Comparison of ENCODE assay signal across 10 mouse cellular contexts in the genomic region with DNA sequence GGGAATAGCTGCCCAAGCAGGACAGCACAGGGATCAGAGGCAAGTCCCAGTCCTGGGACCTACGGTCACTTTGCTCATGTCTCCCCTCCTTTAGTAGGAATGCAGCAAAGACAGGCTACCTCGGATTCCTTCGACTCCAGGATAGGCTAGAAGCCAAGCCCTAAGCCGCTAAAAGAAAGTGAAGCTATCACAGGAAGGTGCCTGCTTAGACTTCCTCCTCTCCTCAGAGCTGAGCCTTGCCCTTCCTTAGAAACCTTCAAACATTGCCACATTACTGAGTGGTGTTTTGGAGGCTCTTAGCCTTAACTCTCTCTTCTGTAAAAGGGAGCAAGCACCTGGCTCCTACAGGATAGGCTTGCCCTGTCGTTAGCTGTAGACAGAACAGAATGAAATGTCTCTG. TPM values are rescaled to one million over a fixed set of nuclear protein-coding genes. Genes with fewer than 3 reads are reported as not detected.
DNase-seq lines count a peak whose midpoint lies in the region; ATAC-seq lines count a peak whose summit lies in the region.
"Had no signal": no experiment of that assay in that cellular context is flagged by ENCODE, and none has a peak within 500 bp of the region (broad histone marks: within the 10 kb centered on the region; RNA-seq: fewer than 3 reads in every experiment).

No protein-coding gene starts in this region.

- peaks cover 58% of the 10 kb centered on the region for H3K4me1 ChIP-seq in heart, embryonic 15.5 days (replicated peaks)
- H3K4me1 ChIP-seq in embryonic facial prominence, embryonic 14.5 days (ENCODE audit: control insufficient read depth, insufficient read depth, low read length): peaks cover 24% of the 10 kb centered on the region
- H3K4me1 ChIP-seq in intestine, embryonic 15.5 days (replicated peaks): peaks cover 39% of the 10 kb centered on the region
- H3K4me1 ChIP-seq in midbrain, embryonic 14.5 days (ENCODE audit: control insufficient read depth, insufficient read depth, low read length): peaks cover 31% of the 10 kb centered on the region

- no peaks in the 10 kb centered on the region for H3K9me3 ChIP-seq in heart, embryonic 15.5 days (replicated peaks)
- no peaks in the 10 kb centered on the region for H3K9me3 ChIP-seq in embryonic facial prominence, embryonic 14.5 days (ENCODE audit: control insufficient read depth, low read length)
- no peaks in the 10 kb centered on the region for H3K9me3 ChIP-seq in intestine, embryonic 15.5 days
- no peaks in the 10 kb centered on the region for H3K9me3 ChIP-seq in midbrain, embryonic 14.5 days (ENCODE audit: control insufficient read depth, low read length)

- 26% methylated on average over 5 of the region's 5 CpGs for WGBS in heart, embryonic 15.5 days
- 36% methylated on average over 5 of the region's 5 CpGs for WGBS in embryonic facial prominence, embryonic 14.5 days
- 29% methylated on average over 5 of the region's 5 CpGs for WGBS in intestine, embryonic 15.5 days
- 41% methylated on average over 5 of the region's 5 CpGs for WGBS in midbrain, embryonic 14.5 days

- H3K4me2 ChIP-seq in heart, embryonic 15.5 days: peak overlapping the region; percentile 22
- H3K4me2 ChIP-seq in embryonic facial prominence, embryonic 14.5 days (ENCODE audit: low read depth, low read length): no peak overlapping the region
- H3K4me2 ChIP-seq in intestine, embryonic 15.5 days (replicated peaks): peak overlapping the region; percentile 36
- peak overlapping the region; percentile 27 for H3K4me2 ChIP-seq in midbrain, embryonic 14.5 days (ENCODE audit: low read length)

- no peak for DNase-seq in heart, adult 8-10 months (ENCODE audit: low spot score)
- no peak for DNase-seq in embryonic facial prominence, embryonic 14.5 days (ENCODE audit: low spot score)
- no peak for DNase-seq in midbrain, embryonic 14.5 days
- DNase-seq in cerebellum, adult 8-10 months: no peak
- DNase-seq in right cerebral cortex, adult 2 months (ENCODE audit: low spot score in 2 of 2): no peak
- DNase-seq: cerebellum, adult 2 months; left cerebral cortex, postnatal 4 days had no signal

- no peak overlapping the region for H3K9ac ChIP-seq in heart, embryonic 15.5 days
- H3K9ac ChIP-seq in embryonic facial prominence, embryonic 14.5 days (ENCODE audit: low read depth, low read length): peak overlapping the region; percentile 34; the same call in 1 of the 2 replicates
- 0 out of 2 replicates have a peak overlapping the region, but pooled peaks have one; percentile 10 for H3K9ac ChIP-seq in intestine, embryonic 15.5 days
- peak overlapping the region; percentile 20; the same call in 1 of the 2 replicates for H3K9ac ChIP-seq in midbrain, embryonic 14.5 days (replicated peaks; ENCODE audit: low read length)

- H3K4me3 ChIP-seq in heart, embryonic 15.5 days: no peak overlapping the region
- no peak overlapping the region for H3K4me3 ChIP-seq in embryonic facial prominence, embryonic 14.5 days (ENCODE audit: low read depth, low read length)
- no peak overlapping the region for H3K4me3 ChIP-seq in intestine, embryonic 15.5 days (replicated peaks)
- no peak overlapping the region for H3K4me3 ChIP-seq in midbrain, embryonic 14.5 days (replicated peaks; ENCODE audit: low read depth, low read length)

- H3K27me3 ChIP-seq in heart, embryonic 15.5 days: peaks cover 12% of the 10 kb centered on the region; the same call in 1 of the 2 replicates
- H3K27me3 ChIP-seq in embryonic facial prominence, embryonic 14.5 days (replicated peaks; ENCODE audit: control insufficient read depth, insufficient read depth, low read length): peaks cover 14% of the 10 kb centered on the region
- H3K27me3 ChIP-seq in intestine, embryonic 15.5 days (replicated peaks): no peaks in the 10 kb centered on the region; the same call in 1 of the 2 replicates
- H3K27me3 ChIP-seq in midbrain, embryonic 14.5 days (ENCODE audit: control insufficient read depth, insufficient read depth, low read length): no peaks in the 10 kb centered on the region

- no peak for ATAC-seq in heart, embryonic 15.5 days (replicated peaks; ENCODE audit: insufficient number of reproducible peaks, insufficient read depth, low FRiP score, low read depth)
- no peak for ATAC-seq in embryonic facial prominence, embryonic 14.5 days (ENCODE audit: low read depth)
- ATAC-seq in intestine, embryonic 15.5 days: no peak
- no peak for ATAC-seq in midbrain, embryonic 14.5 days (ENCODE audit: low FRiP score, low TSS enrichment)
- no peak for ATAC-seq in megakaryocyte-erythroid progenitor cell, adult 5-6 weeks (replicated peaks; ENCODE audit: low FRiP score, low TSS enrichment, poor library complexity, severe bottlenecking)

- H3K36me3 ChIP-seq in heart, embryonic 15.5 days: no peaks in the 10 kb centered on the region
- H3K36me3 ChIP-seq in embryonic facial prominence, embryonic 14.5 days (ENCODE audit: control insufficient read depth, insufficient read depth, low read length): peaks cover 29% of the 10 kb centered on the region
- H3K36me3 ChIP-seq in intestine, embryonic 15.5 days: no peaks in the 10 kb centered on the region
- peaks cover 8% of the 10 kb centered on the region; the same call in 1 of the 2 replicates for H3K36me3 ChIP-seq in midbrain, embryonic 14.5 days (ENCODE audit: control insufficient read depth, insufficient read depth, low read length)

- H3K27ac ChIP-seq in heart, embryonic 15.5 days: peak overlapping the region; percentile 34; the same call in 1 of the 2 replicates
- peak overlapping the region; percentile 30 for H3K27ac ChIP-seq in embryonic facial prominence, embryonic 14.5 days (replicated peaks; ENCODE audit: low read depth, low read length)
- no peak overlapping the region for H3K27ac ChIP-seq in intestine, embryonic 15.5 days
- 0 out of 2 replicates have a peak overlapping the region, but pooled peaks have one; percentile 8 for H3K27ac ChIP-seq in midbrain, embryonic 14.5 days (replicated peaks; ENCODE audit: low read depth, low read length)

RNA-seq across cellular contexts. Expression of gene Tppp3, which starts 3.4 kb away (rescaled TPM):
- polyA plus RNA-seq in heart, embryonic 15.5 days (2015; fragmentation: Nextera tagmentation; extraction: Ambion mirVana): 27.5 and 39.8 TPM in 2 replicates
- total RNA-seq in heart, adult 8-10 months (2022): 10 to 100 TPM; 25.8 to 42.5 (median 34.9) TPM
- polyA plus RNA-seq in embryonic facial prominence, embryonic 14.5 days (2014; fragmentation: Nextera tagmentation; extraction: Ambion mirVana): 186 and 243 TPM in 2 replicates
- polyA plus RNA-seq in intestine, embryonic 15.5 days (2015; fragmentation: Nextera tagmentation; extraction: Ambion mirVana): 38.1 and 39.3 TPM in 2 replicates
- 91.3 and 108 TPM in 2 replicates for polyA plus RNA-seq in midbrain, embryonic 14.5 days (2014; fragmentation: Nextera tagmentation; extraction: Ambion mirVana)
- 0.45 and 1.4 TPM in 2 replicates for total RNA-seq in megakaryocyte-erythroid progenitor cell, adult 5-6 weeks (2014; fragmentation: Nextera tagmentation)
- 1.3 TPM in 1 of 2 replicates, not detected in the other for total RNA-seq in megakaryocyte-erythroid progenitor cell, adult 5-6 weeks (2017)

RNA-seq across cellular contexts. Expression of gene Zdhhc1, which starts 22.0 kb away (rescaled TPM):
- 23.2 and 30.7 TPM in 2 replicates for polyA plus RNA-seq in heart, embryonic 15.5 days (2015; fragmentation: Nextera tagmentation; extraction: Ambion mirVana)
- total RNA-seq in heart, adult 8-10 months (2022): 10 to 100 TPM; 13.0 to 15.3 (median 13.5) TPM
- polyA plus RNA-seq in embryonic facial prominence, embryonic 14.5 days (2014; fragmentation: Nextera tagmentation; extraction: Ambion mirVana): 30.1 and 38.6 TPM in 2 replicates
- 20.1 and 22.6 TPM in 2 replicates for polyA plus RNA-seq in intestine, embryonic 15.5 days (2015; fragmentation: Nextera tagmentation; extraction: Ambion mirVana)
- polyA plus RNA-seq in midbrain, embryonic 14.5 days (2014; fragmentation: Nextera tagmentation; extraction: Ambion mirVana): 25.2 and 26.4 TPM in 2 replicates
- total RNA-seq in megakaryocyte-erythroid progenitor cell, adult 5-6 weeks (2014; fragmentation: Nextera tagmentation): 8.4 and 12.8 TPM in 2 replicates
- 2.2 and 3.8 TPM in 2 replicates for total RNA-seq in megakaryocyte-erythroid progenitor cell, adult 5-6 weeks (2017)

RNA-seq across cellular contexts. Expression of gene Hsd11b2, which starts 43.9 kb away (rescaled TPM):
- 0.15 and 0.58 TPM in 2 replicates for polyA plus RNA-seq in heart, embryonic 15.5 days (2015; fragmentation: Nextera tagmentation; extraction: Ambion mirVana)
- total RNA-seq in heart, adult 8-10 months (2022): under 1 TPM in 1 of 4 experiments, not detected in 3; 0.22 TPM
- 1.1 and 2.2 TPM in 2 replicates for polyA plus RNA-seq in embryonic facial prominence, embryonic 14.5 days (2014; fragmentation: Nextera tagmentation; extraction: Ambion mirVana)
- 2.7 and 3.0 TPM in 2 replicates for polyA plus RNA-seq in intestine, embryonic 15.5 days (2015; fragmentation: Nextera tagmentation; extraction: Ambion mirVana)
- polyA plus RNA-seq in midbrain, embryonic 14.5 days (2014; fragmentation: Nextera tagmentation; extraction: Ambion mirVana): 5.9 and 9.7 TPM in 2 replicates
- total RNA-seq in megakaryocyte-erythroid progenitor cell, adult 5-6 weeks (2014; fragmentation: Nextera tagmentation): 0.20 TPM in 1 of 2 replicates, not detected in the other
- total RNA-seq in megakaryocyte-erythroid progenitor cell, adult 5-6 weeks (2017): 0.19 TPM in 1 of 2 replicates, not detected in the other
- total RNA-seq: left cerebral cortex, postnatal 4 days had no signal
